Mouse (Mus musculus) heart, embryonic 11.5 days (tissue): ENCODE results near the gene Ssbp3. TPM values are rescaled to one million over a fixed set of nuclear protein-coding genes. Genes with fewer than 3 reads are reported as not detected.
A peak's percentile ranks its signal among the peaks of the same experiment; 100 is the strongest.

Experiments
- ATAC-seq: fragments of 200-750 bp; cut with Nextera tagmentation; replicated peaks from 2 replicates; pipeline ENCODE4 v1.8.0; 2017; ENCODE audit warnings: moderate library complexity; ENCODE audit not compliant: insufficient number of reproducible peaks, low FRiP score, low TSS enrichment
- H3K27ac ChIP-seq: fragments of 300-500 bp; sonication (generic); 2 replicates; pipeline ENCODE4 v1.5.1; 2014; ENCODE audit warnings: mild to moderate bottlenecking, low read depth, low read length
- H3K27me3 ChIP-seq: fragments of 300-500 bp; sonication (generic); 2 replicates; pipeline ENCODE4 v1.6.1; 2014; ENCODE audit warnings: mild to moderate bottlenecking, low read length, mixed read lengths; ENCODE audit not compliant: control insufficient read depth, insufficient read depth
- H3K36me3 ChIP-seq: fragments of 300-500 bp; sonication (generic); 2 replicates; pipeline ENCODE4 v1.6.1; 2014; ENCODE audit warnings: mild to moderate bottlenecking, low read length, moderate library complexity, mixed read lengths; ENCODE audit not compliant: control insufficient read depth, insufficient read depth
- H3K4me1 ChIP-seq: fragments of 300-500 bp; sonication (generic); 2 replicates; pipeline ENCODE4 v1.6.1; 2014; ENCODE audit warnings: low read length; ENCODE audit not compliant: control insufficient read depth, insufficient read depth
- H3K4me2 ChIP-seq: fragments of 300-500 bp; sonication (generic); 2 replicates; pipeline ENCODE4 v1.6.1; 2014; ENCODE audit warnings: mild to moderate bottlenecking, moderate library complexity
- H3K4me3 ChIP-seq: fragments of 300-500 bp; sonication (generic); 2 replicates; pipeline ENCODE4 v1.5.1; 2014; ENCODE audit warnings: low read depth, low read length
- H3K9ac ChIP-seq: fragments of 300-500 bp; sonication (generic); 2 replicates; pipeline ENCODE4 v1.6.1; 2014; ENCODE audit warnings: mild to moderate bottlenecking, low read depth, low read length, moderate library complexity
- H3K9me3 ChIP-seq: fragments of 300-500 bp; sonication (generic); replicated peaks from 2 replicates; pipeline ENCODE4 v1.6.1; 2016; ENCODE audit warnings: low read length; ENCODE audit not compliant: control insufficient read depth
- WGBS: fragments of 180-500 bp; shearing (Covaris S2); extraction: QIAGEN DNeasy Blood & Tissue Kit; methylation state at CpG from one replicate; pipeline ENCODE4 v1.1.7; 2014; ENCODE audit not compliant: insufficient replicate concordance; 5-methylcytosine and 5-hydroxymethylcytosine counted together
- polyA plus RNA-seq: library from polyadenylated mRNA; unstranded; fragments of >200 nt; fragmentation: Nextera tagmentation; extraction: Ambion mirVana; gene quantifications from 2 replicates; pipeline ENCODE4 v1.2.1, GENCODE M21; 2014

Ssbp3 gene
- polyA plus RNA-seq, 1 experiment from 2014 or later, result 63.4 TPM

- Histone ChIP-seq H3K9ac (0 out of 2 replicates have a peak overlapping the region, but pooled peaks have one; percentile 22), H3K4me3 (no peak overlapping the region), H3K9me3 (no peaks in the 10 kb centered on the region), H3K27ac (peak overlapping the region; percentile 35; the same call in 1 of the 2 replicates), H3K36me3 (peaks cover 3% of the 10 kb centered on the region; the same call in 1 of the 2 replicates), H3K4me1 (peaks cover 87% of the 10 kb centered on the region), H3K4me2 (no peak overlapping the region), H3K27me3 (no peaks in the 10 kb centered on the region)
- 61% methylated on average over 4 of the region's 4 CpGs for WGBS
- no peak for ATAC-seq
Observed at GRCm38 (mm10) chr4:106939919-106940227, 29.4 kb downstream of the Ssbp3 start.

- no peak overlapping the region for H3K27ac ChIP-seq
- no peaks in the 10 kb centered on the region for H3K9me3 ChIP-seq
- 0 out of 2 replicates have a peak overlapping the region, but pooled peaks have one; percentile 16 for H3K9ac ChIP-seq
- no peak for ATAC-seq
- H3K36me3 ChIP-seq, result 0 out of 2 replicates have a peak, but pooled peaks cover 2% of the 10 kb centered on the region
- 71% methylated on average over 6 of the region's 6 CpGs for WGBS
- H3K4me1 ChIP-seq, result peaks cover 84% of the 10 kb centered on the region
- no peak overlapping the region for H3K4me3 ChIP-seq
- no peak overlapping the region for H3K4me2 ChIP-seq
- no peaks in the 10 kb centered on the region for H3K27me3 ChIP-seq
Observed at GRCm38 (mm10) chr4:106940945-106941344, 30.4 kb downstream of the Ssbp3 start.

- no peak overlapping the region for H3K9ac ChIP-seq
Observed at GRCm38 (mm10) chr4:106941475-106941874, 31.0 kb downstream of the Ssbp3 start.

GRCm38 (mm10) chr4:106942491-106942890, 32.0 kb downstream of the Ssbp3 start:
- Histone ChIP-seq H3K27ac (no peak overlapping the region), H3K36me3 (0 out of 2 replicates have a peak, but pooled peaks cover 2% of the 10 kb centered on the region), H3K27me3 (no peaks in the 10 kb centered on the region), H3K4me3 (no peak overlapping the region), H3K9me3 (no peaks in the 10 kb centered on the region), H3K4me2 (no peak overlapping the region), H3K4me1 (peaks cover 77% of the 10 kb centered on the region), H3K9ac (no peak overlapping the region)
- WGBS, result 67% methylated on average over 4 of the region's 4 CpGs
- no peak for ATAC-seq

More at GRCm38 (mm10) chr4:106941475-106941874, 31.0 kb downstream of the Ssbp3 start:
- H3K36me3 ChIP-seq, result 0 out of 2 replicates have a peak, but pooled peaks cover 2% of the 10 kb centered on the region
- ATAC-seq, result no peak
- H3K27me3 ChIP-seq, result no peaks in the 10 kb centered on the region
- no peak overlapping the region for H3K4me3 ChIP-seq
- peaks cover 82% of the 10 kb centered on the region for H3K4me1 ChIP-seq
- no peak overlapping the region for H3K4me2 ChIP-seq
- no peaks in the 10 kb centered on the region for H3K9me3 ChIP-seq
- H3K27ac ChIP-seq, result no peak overlapping the region

GRCm38 (mm10) chr4:106943627-106944026, 33.1 kb downstream of the Ssbp3 start:
- no peak overlapping the region for H3K4me2 ChIP-seq
- no peaks in the 10 kb centered on the region for H3K27me3 ChIP-seq
- no peak for ATAC-seq
- H3K4me1 ChIP-seq, result peaks cover 70% of the 10 kb centered on the region
- WGBS, result 86% methylated on average over 2 of the region's 2 CpGs
- H3K9ac ChIP-seq, result no peak overlapping the region
- no peaks in the 10 kb centered on the region for H3K9me3 ChIP-seq
- H3K27ac ChIP-seq, result no peak overlapping the region
- 0 out of 2 replicates have a peak, but pooled peaks cover 2% of the 10 kb centered on the region for H3K36me3 ChIP-seq
- no peak overlapping the region for H3K4me3 ChIP-seq

GRCm38 (mm10) chr4:106944898-106945297, 34.4 kb downstream of the Ssbp3 start:
- Histone ChIP-seq H3K4me3 (no peak overlapping the region), H3K4me1 (peaks cover 64% of the 10 kb centered on the region), H3K27ac (no peak overlapping the region), H3K4me2 (no peak overlapping the region), H3K9me3 (no peaks in the 10 kb centered on the region), H3K9ac (no peak overlapping the region), H3K27me3 (no peaks in the 10 kb centered on the region), H3K36me3 (0 out of 2 replicates have a peak, but pooled peaks cover 2% of the 10 kb centered on the region)
- no peak for ATAC-seq
- WGBS, result 83% methylated on average over 3 of the region's 3 CpGs

- H3K4me1 ChIP-seq, result peaks cover 52% of the 10 kb centered on the region
- H3K9ac ChIP-seq, result no peak overlapping the region
- no peak overlapping the region for H3K4me2 ChIP-seq
- no peak overlapping the region for H3K4me3 ChIP-seq
- no peak overlapping the region for H3K27ac ChIP-seq
- no peaks in the 10 kb centered on the region for H3K27me3 ChIP-seq
- H3K9me3 ChIP-seq, result no peaks in the 10 kb centered on the region
- 0 out of 2 replicates have a peak, but pooled peaks cover 2% of the 10 kb centered on the region for H3K36me3 ChIP-seq
- 84% methylated on average over 3 of the region's 3 CpGs for WGBS
- no peak for ATAC-seq
Observed at GRCm38 (mm10) chr4:106947741-106948140, 37.2 kb downstream of the Ssbp3 start.

- Histone ChIP-seq H3K4me3 (no peak overlapping the region), H3K4me1 (peaks cover 53% of the 10 kb centered on the region), H3K4me2 (no peak overlapping the region), H3K27me3 (no peaks in the 10 kb centered on the region), H3K36me3 (0 out of 2 replicates have a peak, but pooled peaks cover 2% of the 10 kb centered on the region), H3K27ac (no peak overlapping the region), H3K9me3 (no peaks in the 10 kb centered on the region), H3K9ac (no peak overlapping the region)
- 72% methylated on average over 7 of the region's 7 CpGs for WGBS
- ATAC-seq, result no peak
Observed at GRCm38 (mm10) chr4:106948546-106948945, 38.0 kb downstream of the Ssbp3 start.

- H3K27ac ChIP-seq, result no peak overlapping the region
- no peak overlapping the region for H3K4me2 ChIP-seq
- no peaks in the 10 kb centered on the region for H3K9me3 ChIP-seq
- H3K36me3 ChIP-seq, result peaks cover 2% of the 10 kb centered on the region; the same call in 1 of the 2 replicates
- no peak overlapping the region for H3K4me3 ChIP-seq
- peaks cover 56% of the 10 kb centered on the region for H3K4me1 ChIP-seq
- ATAC-seq, result no peak
- H3K27me3 ChIP-seq, result no peaks in the 10 kb centered on the region
- H3K9ac ChIP-seq, result no peak overlapping the region
- WGBS, result 65% methylated on average over 6 of the region's 6 CpGs
Observed at GRCm38 (mm10) chr4:106949200-106949599, 38.7 kb downstream of the Ssbp3 start.
